Mouse (Mus musculus) kidney, adult 8-10 months (tissue): ENCODE results near the gene H2afz.
A peak's percentile ranks its signal among the peaks of the same experiment; 100 is the strongest.
"Not testable (repeated sequence)": the region's sequence is repeated elsewhere in the genome, so short reads cannot be mapped to it uniquely, and the experiment has no call there.

ENCODE experiments used
- DNase-seq, 2 experiments: peaks; one replicate each; pipeline ENCODE4 v3.0.0; 2022

Gene H2afz

GRCm38 (mm10) chr3:137864124-137864987 lies at the start of gene H2afz:
Gene H2afz (plus strand): TSS chr3:137864487.
- DNase-seq, result peak; percentile 97 to 98

- DNase-seq, result peak in 1 of 2 experiments; percentile 10
These were observed 45.6 kb upstream of the H2afz start for GRCm38 (mm10) chr3:137818713-137819112.

GRCm38 (mm10) chr3:137820688-137821467 lies 43.4 kb upstream of the H2afz start:
- DNase-seq, result no peak

GRCm38 (mm10) chr3:137823317-137823716 lies 41.0 kb upstream of the H2afz start:
- no peak for DNase-seq

- DNase-seq, result no peak
These were observed 36.6 kb upstream of the H2afz start for GRCm38 (mm10) chr3:137827678-137828077.

- DNase-seq, result no peak
These were observed 33.1 kb upstream of the H2afz start for GRCm38 (mm10) chr3:137831156-137831555.

- DNase-seq, result no peak
These were observed 31.2 kb upstream of the H2afz start for GRCm38 (mm10) chr3:137833128-137833527.

- no peak for DNase-seq
These were observed 30.6 kb upstream of the H2afz start for GRCm38 (mm10) chr3:137833698-137834097.

- no peak for DNase-seq
These were observed 27.7 kb upstream of the H2afz start for GRCm38 (mm10) chr3:137836543-137836942.

- no peak for DNase-seq
These were observed 26.1 kb upstream of the H2afz start for GRCm38 (mm10) chr3:137838160-137838559.

GRCm38 (mm10) chr3:137842944-137843343 lies 21.3 kb upstream of the H2afz start:
- DNase-seq, result no peak

GRCm38 (mm10) chr3:137844263-137844662 lies 20.0 kb upstream of the H2afz start:
- no peak for DNase-seq

- no peak for DNase-seq
These were observed 17.7 kb upstream of the H2afz start for GRCm38 (mm10) chr3:137846552-137846951.

- no peak for DNase-seq
These were observed 15.9 kb upstream of the H2afz start for GRCm38 (mm10) chr3:137848354-137848753.

GRCm38 (mm10) chr3:137849697-137850096 lies 14.6 kb upstream of the H2afz start:
- no peak for DNase-seq

- no peak for DNase-seq
These were observed 13.1 kb upstream of the H2afz start for GRCm38 (mm10) chr3:137851196-137851595.

- DNase-seq, result not testable (repeated sequence)
These were observed 11.3 kb upstream of the H2afz start for GRCm38 (mm10) chr3:137853011-137853410.

- no peak for DNase-seq
These were observed 9.0 kb upstream of the H2afz start for GRCm38 (mm10) chr3:137855328-137855727.

- no peak for DNase-seq
These were observed 8.2 kb upstream of the H2afz start for GRCm38 (mm10) chr3:137856061-137856460.

GRCm38 (mm10) chr3:137860394-137861170 lies 3.7 kb upstream of the H2afz start:
- DNase-seq, result no peak

- no peak for DNase-seq
These were observed 2.9 kb upstream of the H2afz start for GRCm38 (mm10) chr3:137861436-137861835.

GRCm38 (mm10) chr3:137862600-137862999 lies 1.7 kb upstream of the H2afz start:
- DNase-seq, result no peak
